Mouse (Mus musculus): ENCODE measurements around the gene Bin2. TPM values are rescaled to one million over a fixed set of nuclear protein-coding genes. Genes with fewer than 3 reads are reported as not detected.

Bin2 gene
- total and polyA plus RNA-seq, 3 experiments, result 5.3 to 13.7 (median 13.3) TPM

DNA sequence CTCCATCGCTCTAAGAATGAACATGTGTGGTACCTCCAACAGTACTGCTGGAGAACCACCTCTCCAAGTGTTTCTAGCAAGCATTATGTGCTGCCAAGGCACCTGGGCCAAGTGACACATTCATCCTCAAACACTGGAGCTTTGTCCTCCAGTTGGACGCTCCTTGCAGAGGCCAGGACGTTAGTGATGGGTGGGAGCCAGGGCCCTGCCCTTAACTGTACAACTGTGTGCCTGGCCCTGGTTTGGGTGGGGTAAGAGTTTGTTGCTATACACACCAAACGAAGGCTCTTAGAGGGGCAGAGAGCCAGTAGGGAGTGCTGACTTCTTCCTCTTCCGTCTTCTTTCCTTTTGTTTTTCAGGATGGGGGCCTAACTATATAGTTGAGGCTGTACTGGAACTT is 31.1 kb upstream of the Bin2 start:
- H3K27me3 ChIP-seq (ENCODE audit: insufficient read depth, low read length), result peaks cover 2% of the 10 kb centered on the region; the same call in 1 of the 2 replicates
- DNase-seq (ENCODE audit: low spot score) (no peak), ATAC-seq (ENCODE audit: extremely low read depth, insufficient number of reproducible peaks, low FRiP score, poor library complexity, severe bottlenecking) (no peak)
- TF ChIP-seq GATA1 (IDR thresholded peaks at IDR 0.05; ENCODE audit: borderline replicate concordance, low read length) (no peak), CTCF (IDR thresholded peaks at IDR 0.05; ENCODE audit: low read depth, low read length) (no peak), GATA2 (IDR thresholded peaks at IDR 0.05; ENCODE audit: borderline replicate concordance, low read depth, low read length) (no peak), TAL1 (conservative IDR thresholded peaks at IDR 0.05; ENCODE audit: low read depth, low read length) (no peak), POLR2AphosphoS5 (IDR thresholded peaks at IDR 0.05; ENCODE audit: insufficient replicate concordance, low read depth, low read length) (no peak)
- no peaks in the 10 kb centered on the region for H3K9me3 ChIP-seq (replicated peaks)
- H3K4me1 ChIP-seq (ENCODE audit: insufficient read depth, low read depth, low read length), result 0 out of 2 replicates have a peak, but pooled peaks cover 4% of the 10 kb centered on the region
- H3K4me3 ChIP-seq (ENCODE audit: low read depth, low read length), result no peak overlapping the region
- H3K36me3 ChIP-seq (replicated peaks), result no peaks in the 10 kb centered on the region

DNA sequence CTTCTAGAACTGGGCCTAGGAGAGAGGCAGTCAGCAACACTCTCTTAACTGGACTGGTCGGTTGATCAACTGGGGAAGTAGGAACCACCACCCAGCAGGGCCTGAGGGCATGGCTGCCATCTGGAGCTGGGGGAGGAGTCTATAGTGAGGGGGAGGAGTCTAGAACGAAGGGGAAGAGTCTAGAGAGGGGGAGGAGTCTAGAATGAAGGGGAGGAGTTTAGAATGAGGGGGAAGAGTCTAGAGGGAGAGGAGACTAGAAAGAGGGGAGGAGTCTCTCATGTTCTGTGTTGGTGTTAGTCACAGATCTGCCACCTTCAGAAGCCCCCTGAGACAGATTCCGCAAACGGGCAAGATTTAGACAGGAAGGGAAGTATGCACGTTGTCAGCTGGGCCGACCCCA is 30.0 kb upstream of the Bin2 start:
- Histone ChIP-seq H3K9me3 (replicated peaks) (no peaks in the 10 kb centered on the region), H3K36me3 (replicated peaks) (no peaks in the 10 kb centered on the region), H3K4me1 (ENCODE audit: insufficient read depth, low read depth, low read length) (0 out of 2 replicates have a peak, but pooled peaks cover 4% of the 10 kb centered on the region), H3K4me3 (ENCODE audit: low read depth, low read length) (no peak overlapping the region), H3K27me3 (ENCODE audit: insufficient read depth, low read length) (peaks cover 2% of the 10 kb centered on the region; the same call in 1 of the 2 replicates)
- no peak for DNase-seq (ENCODE audit: low spot score)
- peak; percentile 57; the same call in 1 of the 2 replicates for ATAC-seq (ENCODE audit: extremely low read depth, insufficient number of reproducible peaks, low FRiP score, poor library complexity, severe bottlenecking)
- TF ChIP-seq GATA1 (IDR thresholded peaks at IDR 0.05; ENCODE audit: borderline replicate concordance, low read length), result no peak
- TF ChIP-seq GATA2 (IDR thresholded peaks at IDR 0.05; ENCODE audit: borderline replicate concordance, low read depth, low read length), result no peak
- TF ChIP-seq POLR2AphosphoS5 (IDR thresholded peaks at IDR 0.05; ENCODE audit: insufficient replicate concordance, low read depth, low read length), result no peak
- no peak for TF ChIP-seq TAL1 (conservative IDR thresholded peaks at IDR 0.05; ENCODE audit: low read depth, low read length)
- TF ChIP-seq CTCF (IDR thresholded peaks at IDR 0.05; ENCODE audit: low read depth, low read length), result no peak

DNA sequence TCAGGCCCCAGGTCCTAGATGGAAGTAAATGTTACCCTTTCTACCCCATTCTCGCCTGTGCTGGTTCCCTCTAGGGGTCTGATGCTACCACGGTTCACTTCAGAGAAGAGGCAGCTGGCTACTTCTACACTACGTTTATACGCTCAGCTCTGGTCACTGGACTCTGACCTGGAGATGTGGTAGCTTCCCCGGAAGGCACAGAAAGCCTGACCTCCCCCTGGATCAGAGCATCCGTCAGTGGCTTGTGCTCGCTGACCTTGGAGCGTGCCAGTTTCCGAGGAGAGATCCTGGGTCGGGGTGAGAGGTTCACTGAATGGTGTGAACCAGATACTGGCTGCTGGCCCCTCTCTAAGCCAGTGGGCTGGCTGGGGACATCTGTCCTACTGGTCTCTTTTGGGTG is 28.7 kb upstream of the Bin2 start:
- Histone ChIP-seq H3K4me3 (ENCODE audit: low read depth, low read length) (no peak overlapping the region), H3K9me3 (replicated peaks) (no peaks in the 10 kb centered on the region), H3K4me1 (ENCODE audit: insufficient read depth, low read depth, low read length) (0 out of 2 replicates have a peak, but pooled peaks cover 4% of the 10 kb centered on the region), H3K27me3 (ENCODE audit: insufficient read depth, low read length) (no peaks in the 10 kb centered on the region), H3K36me3 (replicated peaks) (no peaks in the 10 kb centered on the region)
- DNase-seq (ENCODE audit: low spot score) (no peak), ATAC-seq (ENCODE audit: extremely low read depth, insufficient number of reproducible peaks, low FRiP score, poor library complexity, severe bottlenecking) (no peak)
- TF ChIP-seq GATA2 (IDR thresholded peaks at IDR 0.05; ENCODE audit: borderline replicate concordance, low read depth, low read length) (no peak), POLR2AphosphoS5 (IDR thresholded peaks at IDR 0.05; ENCODE audit: insufficient replicate concordance, low read depth, low read length) (no peak), TAL1 (conservative IDR thresholded peaks at IDR 0.05; ENCODE audit: low read depth, low read length) (no peak), GATA1 (IDR thresholded peaks at IDR 0.05; ENCODE audit: borderline replicate concordance, low read length) (no peak), CTCF (IDR thresholded peaks at IDR 0.05; ENCODE audit: low read depth, low read length) (no peak)

DNA sequence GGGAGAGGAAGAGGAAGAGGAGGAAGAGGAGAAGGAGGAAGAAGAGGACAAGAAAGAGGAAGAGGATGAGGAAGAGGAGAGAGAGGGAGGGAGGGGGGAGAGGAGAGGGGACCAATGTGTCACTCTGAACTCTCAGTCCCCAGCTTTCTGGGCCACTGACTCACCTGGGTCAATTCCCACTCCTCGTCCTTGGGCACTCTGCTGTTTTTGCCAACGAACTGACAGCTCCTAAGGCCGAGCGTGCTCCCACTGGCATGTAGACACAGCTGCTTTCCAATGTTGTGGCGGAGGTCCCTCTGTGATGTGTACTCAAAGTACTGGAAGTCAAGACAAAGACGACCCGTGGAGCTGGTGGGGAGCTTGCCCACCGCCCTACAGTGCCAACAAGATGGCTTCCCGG is 25.1 kb upstream of the Bin2 start:
- Histone ChIP-seq H3K4me3 (ENCODE audit: low read depth, low read length) (no peak overlapping the region), H3K36me3 (replicated peaks) (no peaks in the 10 kb centered on the region), H3K27me3 (ENCODE audit: insufficient read depth, low read length) (0 out of 2 replicates have a peak, but pooled peaks cover 2% of the 10 kb centered on the region), H3K9me3 (replicated peaks) (no peaks in the 10 kb centered on the region), H3K4me1 (ENCODE audit: insufficient read depth, low read depth, low read length) (0 out of 2 replicates have a peak, but pooled peaks cover 4% of the 10 kb centered on the region)
- DNase-seq (ENCODE audit: low spot score) (no peak), ATAC-seq (ENCODE audit: extremely low read depth, insufficient number of reproducible peaks, low FRiP score, poor library complexity, severe bottlenecking) (no peak)
- no peak for TF ChIP-seq POLR2AphosphoS5 (IDR thresholded peaks at IDR 0.05; ENCODE audit: insufficient replicate concordance, low read depth, low read length)
- no peak for TF ChIP-seq GATA1 (IDR thresholded peaks at IDR 0.05; ENCODE audit: borderline replicate concordance, low read length)
- no peak for TF ChIP-seq CTCF (IDR thresholded peaks at IDR 0.05; ENCODE audit: low read depth, low read length)
- no peak for TF ChIP-seq TAL1 (conservative IDR thresholded peaks at IDR 0.05; ENCODE audit: low read depth, low read length)
- TF ChIP-seq GATA2 (IDR thresholded peaks at IDR 0.05; ENCODE audit: borderline replicate concordance, low read depth, low read length), result no peak

DNA sequence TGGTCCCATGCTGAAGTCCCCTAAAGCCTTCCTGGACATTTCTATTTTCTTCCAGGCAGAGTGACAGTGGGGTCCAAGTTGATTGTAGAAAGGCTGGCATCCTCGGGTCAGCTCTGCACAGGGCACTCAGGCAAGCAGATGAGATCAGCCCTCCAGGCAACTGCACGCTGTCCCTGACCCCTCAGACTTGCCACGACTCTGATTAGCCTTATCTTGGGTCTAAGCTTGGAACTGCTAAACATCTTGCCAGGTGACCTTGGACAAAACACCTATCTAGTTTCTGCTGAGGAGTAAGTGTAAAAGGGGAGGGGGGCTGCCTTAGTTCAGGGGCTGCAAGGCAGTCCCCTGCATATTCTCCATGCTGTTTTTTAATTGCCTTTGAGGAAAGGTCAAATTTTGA is 22.6 kb upstream of the Bin2 start:
- ATAC-seq (ENCODE audit: extremely low read depth, insufficient number of reproducible peaks, low FRiP score, poor library complexity, severe bottlenecking), result no peak
- no peaks in the 10 kb centered on the region for H3K9me3 ChIP-seq (replicated peaks)
- no peak for TF ChIP-seq POLR2AphosphoS5 (IDR thresholded peaks at IDR 0.05; ENCODE audit: insufficient replicate concordance, low read depth, low read length)
- no peak for TF ChIP-seq GATA1 (IDR thresholded peaks at IDR 0.05; ENCODE audit: borderline replicate concordance, low read length)
- H3K4me1 ChIP-seq (ENCODE audit: insufficient read depth, low read depth, low read length), result peaks cover 5% of the 10 kb centered on the region
- DNase-seq (ENCODE audit: low spot score), result no peak
- H3K27me3 ChIP-seq (ENCODE audit: insufficient read depth, low read length), result peaks cover 16% of the 10 kb centered on the region
- no peak overlapping the region for H3K4me3 ChIP-seq (ENCODE audit: low read depth, low read length)
- H3K36me3 ChIP-seq (replicated peaks), result no peaks in the 10 kb centered on the region

DNA sequence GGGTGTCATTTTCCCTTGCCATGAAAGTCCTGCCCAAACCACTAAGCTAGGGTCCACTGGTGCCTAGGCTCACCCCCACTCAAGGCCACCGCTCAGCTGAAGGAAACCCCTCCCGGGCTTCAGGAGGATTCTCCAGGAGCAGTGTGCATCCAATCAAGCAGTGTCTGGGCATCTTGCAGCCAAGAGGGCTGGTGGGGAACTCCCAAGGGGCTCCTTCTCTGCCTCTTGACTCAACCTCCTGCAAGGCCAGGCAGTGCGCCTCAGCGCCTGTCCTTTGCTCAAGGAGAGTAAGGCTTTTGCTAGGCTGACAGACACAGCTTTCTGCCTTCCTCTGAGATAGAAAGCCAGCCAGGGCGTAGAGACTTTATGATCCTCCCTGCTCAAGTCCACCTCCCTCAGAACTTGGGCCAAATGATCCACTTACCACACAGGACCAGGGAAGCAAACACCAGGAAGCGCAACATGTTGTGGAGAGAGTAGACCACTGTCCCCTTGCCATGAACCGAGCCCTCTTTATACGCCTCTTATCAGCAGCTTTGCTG is 18.1 kb upstream of the Bin2 start, which contains the start of gene Cela1:
Gene Cela1 (minus strand): TSS at position 492 of the 542 bp plus-strand sequence.
- DNase-seq (ENCODE audit: low spot score), result no peak
- TF ChIP-seq GATA1 (IDR thresholded peaks at IDR 0.05; ENCODE audit: borderline replicate concordance, low read length), result no peak
- no peak for TF ChIP-seq GATA2 (IDR thresholded peaks at IDR 0.05; ENCODE audit: borderline replicate concordance, low read depth, low read length)
- no peak for TF ChIP-seq TAL1 (conservative IDR thresholded peaks at IDR 0.05; ENCODE audit: low read depth, low read length)
- TF ChIP-seq CTCF (IDR thresholded peaks at IDR 0.05; ENCODE audit: low read depth, low read length), result no peak
- no peak for TF ChIP-seq POLR2AphosphoS5 (IDR thresholded peaks at IDR 0.05; ENCODE audit: insufficient replicate concordance, low read depth, low read length)
- H3K4me1 ChIP-seq (ENCODE audit: insufficient read depth, low read depth, low read length), result peaks cover 11% of the 10 kb centered on the region

More for the DNA sequence above, 18.1 kb upstream of the Bin2 start, which contains the start of gene Cela1:
- no peak within 1 kb of the TSS; the same call in 1 of the 2 replicates for H3K4me3 ChIP-seq (ENCODE audit: low read depth, low read length)
- peaks cover 20% of the 10 kb centered on the region for H3K27me3 ChIP-seq (ENCODE audit: insufficient read depth, low read length)
- ATAC-seq (ENCODE audit: extremely low read depth, insufficient number of reproducible peaks, low FRiP score, poor library complexity, severe bottlenecking), result no peak
- H3K9me3 ChIP-seq (replicated peaks), result no peaks in the 10 kb centered on the region
- H3K36me3 ChIP-seq (replicated peaks), result no peaks in the 10 kb centered on the region

Measured in G1E (cell line).